Mouse (Mus musculus) small intestine, adult 2 months (tissue): ENCODE results near the gene Tsc22d4. TPM values are rescaled to one million over a fixed set of nuclear protein-coding genes. Genes with fewer than 3 reads are reported as not detected.

Source experiments
- H3K27ac ChIP-seq: fragments of 200-500 bp; 2 replicates; pipeline ENCODE4 v1.5.1; 2012; ENCODE audit warnings: low read depth, low read length, control low read depth, inconsistent platforms; ENCODE audit not compliant: insufficient read depth
- H3K27me3 ChIP-seq: fragments of 200-500 bp; 2 replicates; pipeline ENCODE4 v1.6.1; 2012; ENCODE audit warnings: mild to moderate bottlenecking, moderate library complexity, low read length, inconsistent platforms; ENCODE audit not compliant: control insufficient read depth, insufficient read depth
- H3K36me3 ChIP-seq: fragments of 200-500 bp; 2 replicates; pipeline ENCODE4 v1.6.1; 2012; ENCODE audit warnings: mild to moderate bottlenecking, low read length, control low read depth, inconsistent platforms; ENCODE audit not compliant: control insufficient read depth, insufficient read depth
- H3K4me1 ChIP-seq: fragments of 200-500 bp; 2 replicates; pipeline ENCODE4 v1.6.1; 2012; ENCODE audit warnings: low read length, inconsistent platforms, mixed read lengths; ENCODE audit not compliant: control insufficient read depth, insufficient read depth, insufficient read length
- H3K4me3 ChIP-seq: fragments of 200-500 bp; 2 replicates; pipeline ENCODE4 v1.5.1; 2012; ENCODE audit warnings: low read depth, mild to moderate bottlenecking, control low read depth, inconsistent platforms, low read length, moderate library complexity
- CTCF ChIP-seq: fragments of 200-500 bp; IDR thresholded peaks from 2 replicates; pipeline ENCODE4 v1.5.1; 2012; ENCODE audit warnings: low read depth, mild to moderate bottlenecking, control low read depth, inconsistent platforms, low read length, moderate library complexity, mixed read lengths; ENCODE audit not compliant: insufficient replicate concordance, insufficient read length; ENCODE audit errors: extremely low read depth
- POLR2A ChIP-seq: fragments of 200-500 bp; IDR thresholded peaks from 2 replicates; pipeline ENCODE4 v1.6.1; 2012; ENCODE audit warnings: low read depth, mild to moderate bottlenecking, control low read depth, inconsistent platforms, low read length, moderate library complexity
- WGBS: fragments of 180-500 bp; shearing (Covaris S2); methylation state at CpG from one replicate; pipeline ENCODE4 v1.1.7; 2018; 5-methylcytosine and 5-hydroxymethylcytosine counted together
- polyA plus RNA-seq: library from polyadenylated mRNA; depleted of rRNA; stranded (reverse); fragments of >200 nt; gene quantifications from 2 replicates; pipeline ENCODE4 v1.2.3, GENCODE M21; 2012

Gene Tsc22d4
- polyA plus RNA-seq, 1 experiment, result 209 TPM

DNA sequence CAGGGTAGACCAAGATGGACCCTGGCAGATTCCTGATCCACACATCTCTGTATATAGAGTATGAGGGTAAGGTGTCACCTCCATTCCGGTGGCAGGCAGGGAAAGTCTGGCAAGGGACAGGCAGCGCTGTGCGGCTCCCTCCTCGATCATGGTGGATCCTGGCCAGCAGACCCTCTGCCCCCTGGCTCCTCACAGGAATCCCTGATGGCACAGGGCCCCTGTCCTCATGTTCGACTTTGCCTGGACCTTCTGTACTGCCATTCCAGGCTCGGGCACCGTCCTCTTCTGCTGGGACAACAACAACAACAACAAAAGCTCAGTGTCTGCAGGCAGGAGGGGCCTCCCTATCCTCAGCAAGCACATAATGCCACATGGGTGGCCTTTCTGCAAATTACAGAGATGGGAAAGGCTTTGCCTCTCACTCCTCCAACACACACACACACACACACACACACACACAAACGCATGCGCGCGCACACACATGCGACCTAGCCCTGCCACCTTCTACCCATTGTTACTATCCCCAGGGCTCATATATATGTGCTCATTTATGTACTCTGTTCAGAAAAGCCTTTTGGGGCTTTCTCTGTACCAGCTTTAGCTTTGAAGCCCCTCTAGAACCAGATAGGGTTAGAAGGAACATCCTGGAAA is 11.8 kb upstream of the Tsc22d4 start:
- Histone ChIP-seq H3K27ac (no peak overlapping the region), H3K4me1 (peaks cover 7% of the 10 kb centered on the region), H3K27me3 (no peaks in the 10 kb centered on the region), H3K36me3 (no peaks in the 10 kb centered on the region; the same call in 1 of the 2 replicates), H3K4me3 (no peak overlapping the region)
- WGBS, result 92% methylated on average over 12 of the region's 12 CpGs
- TF ChIP-seq CTCF (no peak), POLR2A (no peak)

DNA sequence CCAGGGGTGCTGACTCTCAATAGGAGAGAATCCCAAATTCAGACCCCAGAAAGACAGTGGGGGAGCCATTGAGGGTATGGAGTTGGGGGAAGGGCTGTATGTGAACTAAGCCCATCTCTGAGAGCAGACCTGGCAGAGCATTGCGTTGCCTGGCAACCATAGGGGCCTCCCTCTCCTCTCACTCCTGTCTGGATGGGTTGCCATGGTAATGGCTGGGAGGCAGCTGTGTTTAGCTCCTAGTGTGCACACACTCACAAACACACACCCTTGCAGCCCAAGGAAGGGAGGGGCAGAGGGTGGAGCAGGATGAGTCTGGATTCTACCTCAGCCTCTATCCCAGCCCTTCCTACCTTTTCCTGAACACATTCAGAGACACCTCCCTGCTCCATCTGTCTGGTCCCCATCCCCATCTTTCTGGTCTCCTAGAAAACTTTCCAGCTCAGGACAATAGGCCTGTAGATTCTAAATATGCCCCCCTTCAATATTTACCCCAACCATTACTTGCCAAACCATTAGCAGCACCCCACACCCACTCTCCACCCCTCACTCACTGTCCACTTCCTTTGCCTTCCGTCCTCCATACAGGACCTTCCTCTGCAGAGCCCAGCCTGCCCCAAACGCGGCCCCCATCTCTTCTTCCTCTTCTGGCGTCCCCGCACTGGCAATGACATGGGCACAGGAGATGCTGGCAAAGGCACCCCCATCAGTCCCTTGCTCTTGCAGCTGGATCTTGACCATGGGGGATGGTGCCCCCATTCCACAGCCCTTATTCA is 11.1 kb upstream of the Tsc22d4 start:
- Histone ChIP-seq H3K4me1 (peaks cover 7% of the 10 kb centered on the region), H3K36me3 (no peaks in the 10 kb centered on the region; the same call in 1 of the 2 replicates), H3K27ac (no peak overlapping the region), H3K4me3 (no peak overlapping the region), H3K27me3 (no peaks in the 10 kb centered on the region)
- TF ChIP-seq POLR2A, result no peak
- no peak for TF ChIP-seq CTCF
- 78% methylated on average over 6 of the region's 6 CpGs for WGBS

DNA sequence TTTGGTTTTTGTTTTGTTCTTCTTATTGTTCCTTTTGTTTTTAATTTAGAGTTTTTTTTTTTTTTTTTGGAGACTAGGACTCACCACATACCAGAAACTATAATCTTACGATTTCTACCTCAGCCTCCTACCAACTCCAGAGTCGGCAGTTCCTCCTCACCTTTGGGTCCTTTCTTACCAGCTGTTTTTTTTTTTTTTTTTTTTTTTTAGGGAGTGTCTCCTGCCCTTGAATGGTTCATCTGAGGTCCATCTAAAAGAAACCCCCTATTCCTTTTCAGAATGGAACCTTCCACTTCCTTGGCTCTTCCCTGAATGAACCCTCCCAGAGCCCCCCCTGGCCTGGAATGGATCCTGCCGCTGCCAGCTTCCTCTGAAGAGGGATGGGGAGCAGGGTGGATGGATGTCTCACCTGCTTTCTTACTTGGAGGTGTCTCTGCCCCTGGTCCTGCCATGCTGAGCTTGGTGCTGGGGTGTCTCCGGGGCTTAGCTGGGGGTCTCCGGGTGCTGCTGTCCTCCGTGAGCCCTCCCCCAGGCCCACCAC is 8.1 kb upstream of the Tsc22d4 start:
- TF ChIP-seq CTCF (no peak), POLR2A (no peak)
- 64% methylated on average over 6 of the region's 6 CpGs for WGBS
- Histone ChIP-seq H3K27me3 (no peaks in the 10 kb centered on the region), H3K4me3 (no peak overlapping the region), H3K27ac (no peak overlapping the region), H3K36me3 (no peaks in the 10 kb centered on the region; the same call in 1 of the 2 replicates), H3K4me1 (peaks cover 13% of the 10 kb centered on the region)

DNA sequence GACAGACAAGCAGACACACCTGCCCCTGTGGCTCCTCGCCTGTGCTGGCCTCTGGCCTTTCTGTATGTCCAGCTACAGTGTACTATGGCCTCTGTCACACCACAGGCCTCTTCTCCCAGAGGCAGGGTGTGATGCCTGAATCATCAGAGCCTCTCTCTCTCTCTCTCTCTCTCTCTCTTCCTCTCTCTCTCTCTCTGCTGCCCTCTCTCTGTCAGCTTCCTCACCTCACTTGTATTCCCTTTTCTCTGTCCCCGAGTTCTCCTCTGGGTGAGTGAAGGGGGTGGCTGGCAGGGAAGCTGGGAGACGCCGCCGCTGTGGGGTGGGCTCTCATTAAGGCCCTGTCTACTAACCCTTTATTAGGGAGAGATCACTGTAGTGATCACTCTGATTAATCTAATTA is 7.0 kb upstream of the Tsc22d4 start:
- TF ChIP-seq POLR2A (no peak), CTCF (peak; percentile 31; the same call in 1 of the 2 replicates)
- no peak overlapping the region; the same call in 1 of the 2 replicates for H3K27ac ChIP-seq
- H3K36me3 ChIP-seq, result no peaks in the 10 kb centered on the region; the same call in 1 of the 2 replicates
- no peak overlapping the region for H3K4me3 ChIP-seq
- no peaks in the 10 kb centered on the region for H3K27me3 ChIP-seq
- 62% methylated on average over 5 of the region's 5 CpGs for WGBS
- H3K4me1 ChIP-seq, result peaks cover 13% of the 10 kb centered on the region

DNA sequence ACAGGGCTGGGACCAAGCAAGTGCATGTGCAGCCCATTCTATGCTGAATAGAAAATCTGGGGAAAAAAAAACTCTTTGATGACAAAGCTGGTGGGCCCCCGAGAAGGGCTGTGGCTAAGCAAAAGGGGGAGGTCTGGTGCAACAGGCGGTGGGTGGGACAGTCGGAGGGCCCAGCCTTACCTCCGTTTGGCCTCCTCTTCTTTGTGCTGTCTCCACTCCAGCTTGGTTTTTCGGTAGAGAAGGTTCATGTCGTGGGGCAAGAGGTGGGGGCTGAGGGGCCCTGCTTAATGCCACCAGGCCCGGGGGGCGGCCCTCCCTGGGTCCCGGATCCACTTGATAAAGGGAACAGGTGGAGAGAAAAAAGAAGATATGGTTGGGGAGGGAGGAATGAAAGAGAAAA is 6.1 kb upstream of the Tsc22d4 start:
- Histone ChIP-seq H3K4me3 (no peak overlapping the region), H3K36me3 (no peaks in the 10 kb centered on the region; the same call in 1 of the 2 replicates), H3K4me1 (peaks cover 13% of the 10 kb centered on the region), H3K27ac (no peak overlapping the region), H3K27me3 (no peaks in the 10 kb centered on the region)
- WGBS, result 82% methylated on average over 9 of the region's 9 CpGs
- TF ChIP-seq POLR2A (no peak), CTCF (no peak)

DNA sequence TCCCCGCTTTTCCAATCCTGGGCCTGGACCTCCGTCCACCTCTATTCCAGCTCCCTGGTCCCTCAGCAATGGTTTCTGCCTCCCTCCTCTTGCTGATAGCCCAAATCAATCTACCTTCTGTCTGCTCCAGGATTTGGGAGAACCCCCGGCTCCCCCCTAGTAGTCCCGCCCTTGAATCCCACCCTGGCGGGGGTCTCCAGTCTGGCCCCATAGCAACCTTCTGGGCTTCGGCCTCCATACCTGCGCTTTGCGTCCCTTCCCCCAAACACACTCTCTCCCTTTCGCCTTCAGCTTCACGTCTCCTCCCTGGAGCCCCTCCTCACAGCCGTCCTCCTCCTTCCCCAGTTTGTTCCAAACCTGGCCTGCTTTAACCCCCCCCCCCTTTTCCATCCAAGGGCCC is 5.0 kb upstream of the Tsc22d4 start:
- H3K4me3 ChIP-seq, result peak overlapping the region; percentile 88

More for the DNA sequence above, 5.0 kb upstream of the Tsc22d4 start:
- Histone ChIP-seq H3K27me3 (no peaks in the 10 kb centered on the region), H3K36me3 (no peaks in the 10 kb centered on the region; the same call in 1 of the 2 replicates), H3K27ac (no peak overlapping the region), H3K4me1 (peaks cover 13% of the 10 kb centered on the region)
- WGBS, result 64% methylated on average over 11 of the region's 11 CpGs
- TF ChIP-seq POLR2A (no peak), CTCF (no peak)
